17 mouse cellular contexts compared by ENCODE assay signal in the genomic region with DNA sequence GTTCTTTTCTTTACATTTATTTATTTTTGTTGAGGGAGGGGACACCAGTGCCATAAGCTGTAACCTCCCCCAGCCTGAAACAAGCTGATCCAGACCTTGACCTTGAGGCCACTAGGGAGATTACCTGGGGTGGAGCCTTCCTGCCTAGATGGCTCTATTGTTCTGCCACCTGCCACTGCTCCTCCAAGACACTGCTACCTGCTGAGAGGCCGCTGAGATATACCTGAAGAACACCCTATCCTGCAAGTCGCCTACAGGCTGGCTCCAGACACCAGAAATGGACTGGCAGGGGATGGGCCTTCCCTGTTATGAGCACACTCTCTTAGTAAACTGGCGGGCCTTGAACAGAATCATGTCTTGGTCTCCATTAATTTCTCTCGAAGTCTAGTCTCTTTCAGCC. TPM values are rescaled to one million over a fixed set of nuclear protein-coding genes. Genes with fewer than 3 reads are reported as not detected.
DNase-seq lines count a peak whose midpoint lies in the region; ATAC-seq and TF ChIP-seq lines count a peak whose summit lies in the region.
"Not testable (repeated sequence)": the region's sequence is repeated elsewhere in the genome, so short reads cannot be mapped to it uniquely, and the experiment has no call there.
"Had no signal": no experiment of that assay in that cellular context is flagged by ENCODE, and none has a peak within 500 bp of the region (broad histone marks: within the 10 kb centered on the region; RNA-seq: fewer than 3 reads in every experiment).

No protein-coding gene starts in this region.

- peak overlapping the region; percentile 93 for H3K4me3 ChIP-seq in E14TG2a.4 (replicated peaks; ENCODE audit: low read length)
- H3K4me3 ChIP-seq in embryonic facial prominence, embryonic 10.5 days: peak overlapping the region; percentile 84; the same call in 1 of the 2 replicates
- H3K4me3 ChIP-seq in forebrain, embryonic 12.5 days (replicated peaks): peak overlapping the region; percentile 87; the same call in 1 of the 2 replicates
- not testable (repeated sequence) for H3K4me3 ChIP-seq in intestine, embryonic 15.5 days (replicated peaks); neural tube, embryonic 13.5 days
- H3K4me3 ChIP-seq in limb, embryonic 10.5 days: peak overlapping the region; percentile 86
- peak overlapping the region; percentile 90; the same call in 1 of the 2 replicates for H3K4me3 ChIP-seq in lung, embryonic 15.5 days

- H3K27me3 ChIP-seq in E14TG2a.4 (ENCODE audit: insufficient read depth, low read length); embryonic facial prominence, embryonic 10.5 days (replicated peaks; ENCODE audit: low read depth, poor library complexity, severe bottlenecking); forebrain, embryonic 12.5 days; intestine, embryonic 15.5 days (replicated peaks); limb, embryonic 10.5 days (ENCODE audit: low read depth, poor library complexity, severe bottlenecking); lung, embryonic 15.5 days; neural tube, embryonic 13.5 days: not testable (repeated sequence)

- peaks cover 31% of the 10 kb centered on the region for H3K4me1 ChIP-seq in E14TG2a.4 (replicated peaks; ENCODE audit: low read depth, low read length)
- peaks cover 12% of the 10 kb centered on the region for H3K4me1 ChIP-seq in embryonic facial prominence, embryonic 10.5 days
- H3K4me1 ChIP-seq in forebrain, embryonic 12.5 days: peaks cover 10% of the 10 kb centered on the region
- peaks cover 12% of the 10 kb centered on the region for H3K4me1 ChIP-seq in intestine, embryonic 15.5 days (replicated peaks)
- H3K4me1 ChIP-seq in limb, embryonic 10.5 days: peaks cover 12% of the 10 kb centered on the region
- H3K4me1 ChIP-seq in lung, embryonic 15.5 days: peaks cover 16% of the 10 kb centered on the region
- peaks cover 12% of the 10 kb centered on the region for H3K4me1 ChIP-seq in neural tube, embryonic 13.5 days (replicated peaks)

- 55% methylated on average over 4 of the region's 4 CpGs for WGBS in embryonic facial prominence, embryonic 10.5 days
- 65% methylated on average over 4 of the region's 4 CpGs for WGBS in forebrain, embryonic 12.5 days
- 54% methylated on average over 4 of the region's 4 CpGs for WGBS in intestine, embryonic 15.5 days
- 64% methylated on average over 4 of the region's 4 CpGs for WGBS in limb, embryonic 10.5 days
- WGBS in lung, embryonic 15.5 days: 64% methylated on average over 4 of the region's 4 CpGs
- 67% methylated on average over 4 of the region's 4 CpGs for WGBS in neural tube, embryonic 13.5 days

- TF ChIP-seq CTCF in E14TG2a.4 (conservative IDR thresholded peaks at IDR 0.05; ENCODE audit: low read length): not testable (repeated sequence)

- peaks cover 28% of the 10 kb centered on the region for H3K9me3 ChIP-seq in E14TG2a.4 (ENCODE audit: low read length)
- H3K9me3 ChIP-seq in embryonic facial prominence, embryonic 10.5 days; forebrain, embryonic 12.5 days; intestine, embryonic 15.5 days; limb, embryonic 10.5 days (replicated peaks); lung, embryonic 15.5 days; neural tube, embryonic 13.5 days: not testable (repeated sequence)

- H3K4me2 ChIP-seq in forebrain, embryonic 12.5 days: 0 out of 2 replicates have a peak overlapping the region, but pooled peaks have one; percentile 94
- H3K4me2 ChIP-seq in intestine, embryonic 15.5 days (replicated peaks): peak overlapping the region; percentile 60; the same call in 1 of the 2 replicates
- not testable (repeated sequence) for H3K4me2 ChIP-seq in lung, embryonic 15.5 days
- H3K4me2 ChIP-seq in neural tube, embryonic 13.5 days: 0 out of 2 replicates have a peak overlapping the region, but pooled peaks have one; percentile 92

- peaks cover 18% of the 10 kb centered on the region for H3K36me3 ChIP-seq in E14TG2a.4 (ENCODE audit: insufficient read depth, low read length)
- H3K36me3 ChIP-seq in embryonic facial prominence, embryonic 10.5 days (replicated peaks); forebrain, embryonic 12.5 days (replicated peaks); intestine, embryonic 15.5 days; limb, embryonic 10.5 days; lung, embryonic 15.5 days: not testable (repeated sequence)
- peaks cover 11% of the 10 kb centered on the region for H3K36me3 ChIP-seq in neural tube, embryonic 13.5 days

- not testable (repeated sequence) for ATAC-seq in forebrain, embryonic 12.5 days (ENCODE audit: low FRiP score); intestine, embryonic 15.5 days; lung, embryonic 15.5 days (ENCODE audit: borderline replicate concordance, extremely low read depth, low FRiP score, low TSS enrichment); neural tube, embryonic 13.5 days (ENCODE audit: low read depth)

- DNase-seq in R1 (ENCODE audit: low read depth, low spot score): peak; percentile 94
- not testable (repeated sequence) for DNase-seq in embryonic facial prominence, embryonic 10.5 days (ENCODE audit: low spot score); limb, embryonic 10.5 days (ENCODE audit: low spot score)

- not testable (repeated sequence) for H3K27ac ChIP-seq in embryonic facial prominence, embryonic 10.5 days (replicated peaks); forebrain, embryonic 12.5 days; limb, embryonic 10.5 days; lung, embryonic 15.5 days; neural tube, embryonic 13.5 days (replicated peaks)
- peak overlapping the region; percentile 13; the same call in 1 of the 2 replicates for H3K27ac ChIP-seq in intestine, embryonic 15.5 days

- H3K9ac ChIP-seq in forebrain, embryonic 12.5 days; intestine, embryonic 15.5 days; lung, embryonic 15.5 days; neural tube, embryonic 13.5 days: not testable (repeated sequence)

RNA-seq across cellular contexts. Expression of gene Mib2, which starts 1.2 kb away (rescaled TPM):
- polyA plus RNA-seq in embryonic facial prominence, embryonic 10.5 days (2016; fragmentation: Nextera tagmentation; extraction: Ambion mirVana): 19.3 and 20.0 TPM in 2 replicates
- 30.7 and 35.8 TPM in 2 replicates for polyA plus RNA-seq in forebrain, embryonic 12.5 days (2016; fragmentation: Nextera tagmentation; extraction: Ambion mirVana)
- polyA plus RNA-seq in intestine, embryonic 15.5 days (2015; fragmentation: Nextera tagmentation; extraction: Ambion mirVana): 17.8 and 22.6 TPM in 2 replicates
- 18.9 and 25.2 TPM in 2 replicates for polyA plus RNA-seq in limb, embryonic 10.5 days (2016; fragmentation: Nextera tagmentation; extraction: Ambion mirVana)
- polyA plus RNA-seq in lung, embryonic 15.5 days (2015; fragmentation: Nextera tagmentation; extraction: Ambion mirVana): 27.6 and 29.1 TPM in 2 replicates
- polyA plus RNA-seq in neural tube, embryonic 13.5 days (2015; fragmentation: Nextera tagmentation; extraction: Ambion mirVana): 37.4 and 38.9 TPM in 2 replicates

RNA-seq across cellular contexts. Expression of gene Mmp23, which starts 17.1 kb away (rescaled TPM):
- polyA plus RNA-seq in embryonic facial prominence, embryonic 10.5 days (2016; fragmentation: Nextera tagmentation; extraction: Ambion mirVana): 5.8 and 7.4 TPM in 2 replicates
- 2.2 and 2.4 TPM in 2 replicates for polyA plus RNA-seq in forebrain, embryonic 12.5 days (2016; fragmentation: Nextera tagmentation; extraction: Ambion mirVana)
- 36.8 and 38.0 TPM in 2 replicates for polyA plus RNA-seq in intestine, embryonic 15.5 days (2015; fragmentation: Nextera tagmentation; extraction: Ambion mirVana)
- polyA plus RNA-seq in limb, embryonic 10.5 days (2016; fragmentation: Nextera tagmentation; extraction: Ambion mirVana): 8.4 and 10.4 TPM in 2 replicates
- polyA plus RNA-seq in lung, embryonic 15.5 days (2015; fragmentation: Nextera tagmentation; extraction: Ambion mirVana): 41.7 and 47.8 TPM in 2 replicates
- polyA plus RNA-seq in neural tube, embryonic 13.5 days (2015; fragmentation: Nextera tagmentation; extraction: Ambion mirVana): 3.9 and 5.4 TPM in 2 replicates
- polyA plus RNA-seq: activated CD4-positive, CD25-positive, alpha-beta regulatory T cell, adult 4 months; CD4-positive, CD25-positive, alpha-beta regulatory T cell, adult 4 months had no signal

RNA-seq across cellular contexts. Expression of gene Fndc10, which starts 23.9 kb away (rescaled TPM):
- polyA plus RNA-seq in embryonic facial prominence, embryonic 10.5 days (2016; fragmentation: Nextera tagmentation; extraction: Ambion mirVana): 1.5 and 1.8 TPM in 2 replicates
- polyA plus RNA-seq in forebrain, embryonic 12.5 days (2016; fragmentation: Nextera tagmentation; extraction: Ambion mirVana): 2.4 and 5.9 TPM in 2 replicates
- 6.1 and 7.6 TPM in 2 replicates for polyA plus RNA-seq in intestine, embryonic 15.5 days (2015; fragmentation: Nextera tagmentation; extraction: Ambion mirVana)
- polyA plus RNA-seq in limb, embryonic 10.5 days (2016; fragmentation: Nextera tagmentation; extraction: Ambion mirVana): 1.5 and 2.6 TPM in 2 replicates
- polyA plus RNA-seq in lung, embryonic 15.5 days (2015; fragmentation: Nextera tagmentation; extraction: Ambion mirVana): 4.3 and 4.9 TPM in 2 replicates
- 10.5 and 16.5 TPM in 2 replicates for polyA plus RNA-seq in neural tube, embryonic 13.5 days (2015; fragmentation: Nextera tagmentation; extraction: Ambion mirVana)
- polyA plus RNA-seq: G1E had no signal

RNA-seq across cellular contexts. Expression of gene Gm10563, which starts 25.0 kb away (rescaled TPM):
- polyA plus RNA-seq in embryonic facial prominence, embryonic 10.5 days (2016; fragmentation: Nextera tagmentation; extraction: Ambion mirVana): not detected in 2 replicates
- polyA plus RNA-seq in forebrain, embryonic 12.5 days (2016; fragmentation: Nextera tagmentation; extraction: Ambion mirVana): not detected in 2 replicates
- polyA plus RNA-seq in intestine, embryonic 15.5 days (2015; fragmentation: Nextera tagmentation; extraction: Ambion mirVana): not detected in 2 replicates
- not detected in 2 replicates for polyA plus RNA-seq in limb, embryonic 10.5 days (2016; fragmentation: Nextera tagmentation; extraction: Ambion mirVana)
- not detected in 2 replicates for polyA plus RNA-seq in lung, embryonic 15.5 days (2015; fragmentation: Nextera tagmentation; extraction: Ambion mirVana)
- polyA plus RNA-seq in neural tube, embryonic 13.5 days (2015; fragmentation: Nextera tagmentation; extraction: Ambion mirVana): not detected in 2 replicates
- polyA plus RNA-seq: activated CD4-positive, CD25-positive, alpha-beta regulatory T cell, adult 4 months; CD4-positive, CD25-positive, alpha-beta regulatory T cell, adult 4 months; embryonic facial prominence, embryonic 11.5 days; forebrain, embryonic 14.5 days; G1E; heart, embryonic 14.5 days; hindbrain, embryonic 12.5 days; hindbrain, postnatal 0 days; intestine, embryonic 14.5 days had no signal

RNA-seq across cellular contexts. Expression of gene Ssu72, which starts 34.4 kb away (rescaled TPM):
- polyA plus RNA-seq in embryonic facial prominence, embryonic 10.5 days (2016; fragmentation: Nextera tagmentation; extraction: Ambion mirVana): 158 and 167 TPM in 2 replicates
- polyA plus RNA-seq in forebrain, embryonic 12.5 days (2016; fragmentation: Nextera tagmentation; extraction: Ambion mirVana): 137 and 139 TPM in 2 replicates
- 150 and 153 TPM in 2 replicates for polyA plus RNA-seq in intestine, embryonic 15.5 days (2015; fragmentation: Nextera tagmentation; extraction: Ambion mirVana)
- polyA plus RNA-seq in limb, embryonic 10.5 days (2016; fragmentation: Nextera tagmentation; extraction: Ambion mirVana): 161 and 163 TPM in 2 replicates
- polyA plus RNA-seq in lung, embryonic 15.5 days (2015; fragmentation: Nextera tagmentation; extraction: Ambion mirVana): 147 and 150 TPM in 2 replicates
- 178 and 184 TPM in 2 replicates for polyA plus RNA-seq in neural tube, embryonic 13.5 days (2015; fragmentation: Nextera tagmentation; extraction: Ambion mirVana)
